24 mouse cellular contexts compared by ENCODE assay signal in genomic region chr11:103862951-103863350, GRCm38 (mm10).
DNase-seq lines count a peak whose midpoint lies in the region; ATAC-seq lines count a peak whose summit lies in the region.
"Had no signal": no experiment of that assay in that cellular context is flagged by ENCODE, and none has a peak within 500 bp of the region (broad histone marks: within the 10 kb centered on the region; RNA-seq: fewer than 3 reads in every experiment).

No protein-coding gene starts in this region.

- H3K27me3 ChIP-seq in liver, embryonic 13.5 days: no peaks in the 10 kb centered on the region
- no peaks in the 10 kb centered on the region for H3K27me3 ChIP-seq in liver, embryonic 12.5 days (replicated peaks)
- no peaks in the 10 kb centered on the region for H3K27me3 ChIP-seq in liver, embryonic 16.5 days (ENCODE audit: control insufficient read depth, insufficient read depth, low read depth, low read length)
- H3K27me3 ChIP-seq in kidney, embryonic 15.5 days: no peaks in the 10 kb centered on the region
- no peaks in the 10 kb centered on the region for H3K27me3 ChIP-seq in forebrain, embryonic 14.5 days (replicated peaks; ENCODE audit: control insufficient read depth, insufficient read depth, low read length)
- H3K27me3 ChIP-seq: embryonic facial prominence, embryonic 13.5 days; forebrain, embryonic 13.5 days; hindbrain, embryonic 12.5 days; hindbrain, embryonic 15.5 days had no signal

- no peaks in the 10 kb centered on the region for H3K9me3 ChIP-seq in liver, embryonic 13.5 days (replicated peaks)
- no peaks in the 10 kb centered on the region for H3K9me3 ChIP-seq in liver, embryonic 12.5 days (replicated peaks)
- H3K9me3 ChIP-seq in liver, embryonic 16.5 days (replicated peaks; ENCODE audit: control insufficient read depth, low read length): no peaks in the 10 kb centered on the region
- no peaks in the 10 kb centered on the region for H3K9me3 ChIP-seq in kidney, embryonic 15.5 days (replicated peaks)
- H3K9me3 ChIP-seq in forebrain, embryonic 14.5 days (replicated peaks; ENCODE audit: control insufficient read depth, low read length): no peaks in the 10 kb centered on the region
- H3K9me3 ChIP-seq: embryonic facial prominence, embryonic 10.5 days; embryonic facial prominence, embryonic 13.5 days; forebrain, embryonic 13.5 days; hindbrain, embryonic 12.5 days; hindbrain, embryonic 15.5 days had no signal

- H3K27ac ChIP-seq in liver, embryonic 13.5 days: no peak overlapping the region
- no peak overlapping the region for H3K27ac ChIP-seq in liver, embryonic 12.5 days
- H3K27ac ChIP-seq in liver, embryonic 16.5 days (ENCODE audit: low read length): no peak overlapping the region
- H3K27ac ChIP-seq in kidney, embryonic 15.5 days: no peak overlapping the region
- no peak overlapping the region for H3K27ac ChIP-seq in forebrain, embryonic 14.5 days (ENCODE audit: low read depth, low read length)
- H3K27ac ChIP-seq: embryonic facial prominence, embryonic 10.5 days; embryonic facial prominence, embryonic 13.5 days; forebrain, embryonic 13.5 days; gastrocnemius, adult 2 months; heart, adult 2 months; hindbrain, embryonic 12.5 days; hindbrain, embryonic 15.5 days had no signal

- H3K9ac ChIP-seq in liver, embryonic 13.5 days: no peak overlapping the region
- no peak overlapping the region for H3K9ac ChIP-seq in liver, embryonic 12.5 days
- H3K9ac ChIP-seq in liver, embryonic 16.5 days (ENCODE audit: low read depth, low read length): no peak overlapping the region
- H3K9ac ChIP-seq in kidney, embryonic 15.5 days: no peak overlapping the region
- no peak overlapping the region for H3K9ac ChIP-seq in forebrain, embryonic 14.5 days (ENCODE audit: low read length)
- H3K9ac ChIP-seq: embryonic facial prominence, embryonic 13.5 days; forebrain, embryonic 13.5 days; forebrain, postnatal 0 days; hindbrain, embryonic 12.5 days; hindbrain, embryonic 15.5 days had no signal

- no peak for DNase-seq in liver, embryonic 13.5 days
- DNase-seq in yolk sac, embryonic 10.5 days (ENCODE audit: low spot score): peak; percentile 43
- no peak for DNase-seq in forebrain, embryonic 14.5 days (ENCODE audit: low spot score)
- DNase-seq: adrenal gland, adult 2 months; adrenal gland, postnatal 14 days; cerebellum, adult 11 months; cerebellum, adult 2 months; cerebellum, adult 9-11 months; cerebellum, postnatal 25 days; forebrain, postnatal 0 days; gastrocnemius, adult 2 months; gastrocnemius, postnatal 14 days; heart, adult 2 months had no signal

- no peak overlapping the region for H3K4me3 ChIP-seq in liver, embryonic 13.5 days (replicated peaks)
- no peak overlapping the region for H3K4me3 ChIP-seq in liver, embryonic 12.5 days
- no peak overlapping the region for H3K4me3 ChIP-seq in liver, embryonic 16.5 days (ENCODE audit: low read depth, low read length)
- no peak overlapping the region for H3K4me3 ChIP-seq in kidney, embryonic 15.5 days (replicated peaks)
- H3K4me3 ChIP-seq in forebrain, embryonic 14.5 days (ENCODE audit: low read depth, low read length): no peak overlapping the region
- H3K4me3 ChIP-seq: embryonic facial prominence, embryonic 10.5 days; embryonic facial prominence, embryonic 13.5 days; erythroblast, embryonic 14.5 days; forebrain, embryonic 13.5 days; gastrocnemius, adult 2 months; heart, adult 2 months; hindbrain, embryonic 12.5 days; hindbrain, embryonic 15.5 days had no signal

- no peak overlapping the region for H3K4me2 ChIP-seq in liver, embryonic 13.5 days
- no peak overlapping the region for H3K4me2 ChIP-seq in liver, embryonic 12.5 days
- H3K4me2 ChIP-seq in liver, embryonic 16.5 days (ENCODE audit: low read depth, low read length): no peak overlapping the region
- H3K4me2 ChIP-seq in kidney, embryonic 15.5 days: no peak overlapping the region
- no peak overlapping the region for H3K4me2 ChIP-seq in forebrain, embryonic 14.5 days (ENCODE audit: low read length)
- H3K4me2 ChIP-seq: embryonic facial prominence, embryonic 13.5 days; forebrain, embryonic 13.5 days; heart, embryonic 11.5 days; hindbrain, embryonic 12.5 days; hindbrain, embryonic 15.5 days had no signal

- peak; percentile 68 for ATAC-seq in liver, embryonic 13.5 days (ENCODE audit: low read depth)
- ATAC-seq in liver, embryonic 12.5 days: no peak
- ATAC-seq in liver, embryonic 16.5 days (ENCODE audit: low read depth): peak; percentile 83
- no peak for ATAC-seq in kidney, embryonic 15.5 days (replicated peaks; ENCODE audit: low FRiP score)
- ATAC-seq in forebrain, embryonic 14.5 days: no peak
- ATAC-seq: CD4-positive, CD25-positive, alpha-beta regulatory T cell, adult 4 months; forebrain, embryonic 13.5 days; forebrain, postnatal 0 days had no signal

- WGBS in liver, embryonic 13.5 days (ENCODE audit: insufficient replicate concordance): 66% methylated on average over 8 of the region's 8 CpGs
- 62% methylated on average over 8 of the region's 8 CpGs for WGBS in liver, embryonic 12.5 days (ENCODE audit: insufficient replicate concordance)
- WGBS in liver, embryonic 16.5 days (ENCODE audit: insufficient replicate concordance): 60% methylated on average over 8 of the region's 8 CpGs
- 79% methylated on average over 8 of the region's 8 CpGs for WGBS in kidney, embryonic 15.5 days
- WGBS in forebrain, embryonic 14.5 days: 92% methylated on average over 8 of the region's 8 CpGs

- H3K36me3 ChIP-seq in liver, embryonic 13.5 days: peaks cover 25% of the 10 kb centered on the region
- peaks cover 45% of the 10 kb centered on the region for H3K36me3 ChIP-seq in liver, embryonic 12.5 days
- H3K36me3 ChIP-seq in liver, embryonic 16.5 days (ENCODE audit: control insufficient read depth, insufficient read depth): no peaks in the 10 kb centered on the region
- H3K36me3 ChIP-seq in kidney, embryonic 15.5 days: peaks cover 39% of the 10 kb centered on the region
- peaks cover 30% of the 10 kb centered on the region for H3K36me3 ChIP-seq in forebrain, embryonic 14.5 days (ENCODE audit: control insufficient read depth, insufficient read depth, low read length)

- no peaks in the 10 kb centered on the region for H3K4me1 ChIP-seq in liver, embryonic 13.5 days (replicated peaks)
- H3K4me1 ChIP-seq in liver, embryonic 12.5 days: no peaks in the 10 kb centered on the region
- no peaks in the 10 kb centered on the region; the same call in none of the 2 replicates for H3K4me1 ChIP-seq in liver, embryonic 16.5 days (ENCODE audit: control insufficient read depth, low read depth, low read length)
- H3K4me1 ChIP-seq in kidney, embryonic 15.5 days: no peaks in the 10 kb centered on the region
- H3K4me1 ChIP-seq in forebrain, embryonic 14.5 days (ENCODE audit: control insufficient read depth, insufficient read depth, low read length): no peaks in the 10 kb centered on the region
- H3K4me1 ChIP-seq: embryonic facial prominence, embryonic 13.5 days; hindbrain, embryonic 12.5 days; hindbrain, embryonic 15.5 days had no signal

Comparison
In these comparisons a context has a peak if more than half of its experiments do, and no peak if none do; other contexts are left out.
1. ATAC-seq: peak in liver, embryonic 13.5 days (single experiment) and liver, embryonic 16.5 days (single experiment); none in liver, embryonic 12.5 days (single experiment), kidney, embryonic 15.5 days (single experiment) and forebrain, embryonic 14.5 days (single experiment).